Mouse (Mus musculus): Measurements from ENCODE around the gene Sash3.

DNA sequence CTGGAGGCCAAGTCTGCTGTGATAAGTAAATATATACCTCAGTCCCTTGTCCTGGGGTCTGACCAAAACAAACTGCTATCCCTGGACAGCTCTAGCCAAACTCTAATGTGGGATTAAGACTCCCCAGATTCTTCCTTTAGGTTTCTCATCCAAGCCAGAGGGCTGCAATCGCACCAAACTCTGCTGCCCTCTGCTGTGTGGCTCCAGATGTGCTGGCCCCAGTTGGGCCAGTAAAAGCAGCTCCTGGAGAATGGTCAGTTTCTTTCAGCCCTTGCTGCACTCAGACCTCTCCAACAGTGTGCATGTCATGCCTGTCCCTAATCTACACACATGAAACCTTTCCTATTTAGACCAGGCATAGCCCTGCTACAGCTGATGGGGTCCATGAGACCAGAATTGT lies 46.4 kb upstream of the Sash3 start:
- peak; percentile 31 for TF ChIP-seq CTCF (IDR thresholded peaks at IDR 0.05; ENCODE audit: low read depth)
- TF ChIP-seq EP300 (IDR thresholded peaks at IDR 0.05; ENCODE audit: low read depth) = no peak

All from liver, embryonic 14.5 days (tissue).